Mouse (Mus musculus): Measurements from ENCODE around the gene Gm15093. TPM values are rescaled to one million over a fixed set of nuclear protein-coding genes. Genes with fewer than 3 reads are reported as not detected.
"Not testable (repeated sequence)": the region's sequence is repeated elsewhere in the genome, so short reads cannot be mapped to it uniquely, and the experiment has no call there.

The Gm15093 gene
- not detected in 2 replicates for polyA plus RNA-seq (2015; fragmentation: Nextera tagmentation; extraction: Ambion mirVana)

DNA sequence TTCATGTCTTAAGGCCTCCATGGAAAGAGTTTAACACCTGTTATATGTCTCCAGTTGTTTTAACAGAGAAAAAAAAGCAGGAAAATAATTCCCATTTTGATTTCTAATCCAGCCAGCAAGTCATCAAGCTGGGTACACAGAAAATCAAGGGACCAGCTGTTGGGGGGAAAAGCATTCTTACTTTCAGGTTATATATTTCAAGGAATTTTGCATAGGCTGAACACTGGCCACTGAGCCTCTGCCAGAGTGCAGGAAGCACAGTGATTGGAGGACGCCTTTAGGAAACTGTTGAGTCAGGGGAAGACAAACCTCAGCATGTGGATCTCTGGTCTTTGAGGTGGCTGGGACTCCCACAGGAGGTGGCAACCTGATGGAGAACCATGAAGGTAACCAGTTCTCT is at the start of gene Gm15093:
Gene Gm15093 (plus strand): TSS at position 301 of the 400 bp plus-strand sequence.
- not testable (repeated sequence) for H3K27ac ChIP-seq (replicated peaks); H3K4me3 ChIP-seq (replicated peaks); H3K9me3 ChIP-seq (replicated peaks); ATAC-seq (ENCODE audit: insufficient read depth); H3K27me3 ChIP-seq; H3K36me3 ChIP-seq (replicated peaks); H3K4me2 ChIP-seq; H3K4me1 ChIP-seq (replicated peaks); H3K9ac ChIP-seq
- WGBS (ENCODE audit: insufficient replicate concordance), result no CpG with 5 or more reads among the region's 1 CpGs

Other genes starting within 250 kb of the Gm15093 start
- gene Ott, start 198.1 kb upstream of the Gm15093 start, polyA plus RNA-seq (2015; fragmentation: Nextera tagmentation; extraction: Ambion mirVana), result not detected in 2 replicates
- not detected in 2 replicates for gene Gm15085, start 175.2 kb downstream of the Gm15093 start, polyA plus RNA-seq (2015; fragmentation: Nextera tagmentation; extraction: Ambion mirVana)

Data from liver, embryonic 15.5 days (tissue).